Mouse (Mus musculus): ENCODE results near the gene Ttc5.

DNA sequence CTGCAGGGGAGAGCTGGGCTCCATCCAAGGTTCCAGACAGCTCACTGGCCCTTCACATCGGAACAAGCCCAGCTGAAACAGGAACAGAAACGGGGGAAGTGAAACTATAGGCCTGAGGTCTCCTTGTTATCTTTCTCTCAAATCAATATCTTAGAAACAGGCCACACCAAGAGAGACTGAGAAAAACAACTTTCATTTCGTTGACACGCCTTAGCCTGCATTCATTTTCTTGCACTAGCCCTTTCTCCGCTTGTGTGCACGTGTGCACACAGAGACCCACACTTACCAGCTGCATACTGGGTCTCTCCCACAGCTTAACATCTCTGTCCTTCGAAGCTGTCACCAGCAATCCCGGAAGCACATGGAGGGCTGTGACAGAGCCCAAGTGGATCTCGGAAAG, 38.9 kb upstream of the Ttc5 start:
- TF ChIP-seq GATA1 (IDR thresholded peaks at IDR 0.05; ENCODE audit: borderline replicate concordance, low read length) (no peak), FLI1 (IDR thresholded peaks at IDR 0.05; ENCODE audit: low read length) (no peak)

Data from megakaryocyte, embryonic 14.5 days (primary cell).